Mouse (Mus musculus) brain, embryonic 14.5 days (tissue): Measurements from ENCODE around the gene Pitpnc1. TPM values are rescaled to one million over a fixed set of nuclear protein-coding genes. Genes with fewer than 3 reads are reported as not detected.

Experiments
- DNase-seq: peaks from one replicate; pipeline ENCODE4 v3.0.0-alpha.2; 2011; ENCODE audit warnings: low read depth
- CTCF ChIP-seq: fragments of 200-500 bp; IDR thresholded peaks from 2 replicates; pipeline ENCODE4 v1.5.1; 2012; ENCODE audit warnings: inconsistent platforms, mild to moderate bottlenecking, moderate library complexity, borderline replicate concordance; ENCODE audit not compliant: insufficient read depth, insufficient read length; ENCODE audit errors: extremely low read depth
- POLR2A ChIP-seq: fragments of 200-500 bp; IDR thresholded peaks from 2 replicates; pipeline ENCODE4 v1.6.1; 2012; ENCODE audit warnings: mild to moderate bottlenecking, inconsistent platforms, borderline replicate concordance; ENCODE audit not compliant: poor library complexity, insufficient read depth, insufficient read length, severe bottlenecking; ENCODE audit errors: extremely low read depth
- polyA plus RNA-seq: library from polyadenylated mRNA; depleted of rRNA; stranded (reverse); fragments of >200 nt; gene quantifications from 2 replicates; pipeline ENCODE4 v1.2.3, GENCODE M21; 2012

Pitpnc1 gene
- polyA plus RNA-seq, 1 experiment = 30.2 TPM

DNA sequence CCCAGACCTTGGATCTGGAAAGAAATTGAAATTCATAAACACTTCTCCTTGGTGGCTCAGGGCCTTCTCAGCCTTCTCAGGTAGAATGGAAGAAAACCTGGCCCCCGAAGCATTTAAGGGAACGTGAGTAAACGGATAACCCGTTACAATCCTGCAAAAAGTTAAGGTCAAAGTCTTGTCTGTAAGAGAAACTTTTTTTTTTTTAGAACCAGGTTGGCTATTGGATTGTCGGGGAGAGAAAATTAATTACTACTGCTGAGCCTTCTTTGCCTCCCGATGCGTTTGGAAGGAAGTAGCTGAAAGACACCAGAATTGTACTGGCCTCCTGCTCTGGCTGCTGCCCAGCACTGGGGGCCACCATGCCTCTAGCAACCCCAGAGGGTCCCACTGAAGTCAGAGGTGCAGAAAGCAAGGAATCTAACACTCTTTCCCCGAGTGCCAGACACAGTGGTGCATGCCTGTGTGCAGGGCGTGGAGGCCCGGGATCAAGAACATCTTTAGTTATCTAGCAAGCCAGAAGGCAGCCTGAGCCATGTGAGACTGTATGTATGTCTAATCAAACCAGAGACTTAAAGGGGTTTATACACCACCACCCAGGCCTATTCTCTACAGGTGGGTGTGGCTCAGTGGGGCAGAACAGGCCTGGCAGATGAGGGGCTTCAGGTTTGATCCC is 73.0 kb downstream of the Pitpnc1 start:
- TF ChIP-seq CTCF (no peak), POLR2A (no peak)
- DNase-seq = no peak

- TF ChIP-seq POLR2A (no peak), CTCF (no peak)
- DNase-seq = no peak
Measured at GRCm38 (mm10) chr11:107394245-107394644, 76.3 kb downstream of the Pitpnc1 start.

GRCm38 (mm10) chr11:107393828-107394165 is 76.7 kb downstream of the Pitpnc1 start:
- DNase-seq = no peak
- no peak for TF ChIP-seq POLR2A
- no peak for TF ChIP-seq CTCF

DNA sequence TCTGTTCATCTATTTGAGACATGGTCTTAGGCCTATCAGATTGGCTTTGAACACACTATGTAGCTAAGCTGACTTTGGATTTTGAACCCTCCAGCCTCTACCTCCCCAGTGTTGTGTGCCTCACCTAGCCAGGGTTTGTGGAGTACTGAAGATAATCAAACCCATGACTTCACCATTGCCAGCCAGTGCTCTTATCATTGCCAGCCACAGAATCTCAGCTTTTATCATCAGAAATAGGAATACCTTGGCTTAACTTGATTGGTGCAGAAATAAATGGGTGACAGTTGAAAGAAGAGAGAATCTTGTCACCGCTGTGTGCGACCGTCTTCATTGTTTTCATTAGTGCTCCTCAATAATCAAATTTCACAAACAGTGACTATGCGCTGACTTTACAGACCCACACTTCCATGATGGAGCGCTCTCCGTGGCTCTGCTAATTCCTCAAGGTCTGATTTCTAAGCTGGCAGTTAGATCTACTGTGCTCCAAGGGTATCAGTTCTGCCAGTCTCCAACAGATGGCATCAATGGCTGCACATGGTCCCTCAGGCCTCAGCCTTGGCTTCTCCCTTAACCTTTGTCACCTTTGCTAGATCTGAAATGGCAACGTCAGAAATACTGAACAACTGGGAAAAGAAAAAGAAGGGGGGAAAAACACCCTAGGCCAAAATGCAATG is 77.2 kb downstream of the Pitpnc1 start:
- TF ChIP-seq POLR2A = no peak
- TF ChIP-seq CTCF = no peak
- DNase-seq = no peak

DNA sequence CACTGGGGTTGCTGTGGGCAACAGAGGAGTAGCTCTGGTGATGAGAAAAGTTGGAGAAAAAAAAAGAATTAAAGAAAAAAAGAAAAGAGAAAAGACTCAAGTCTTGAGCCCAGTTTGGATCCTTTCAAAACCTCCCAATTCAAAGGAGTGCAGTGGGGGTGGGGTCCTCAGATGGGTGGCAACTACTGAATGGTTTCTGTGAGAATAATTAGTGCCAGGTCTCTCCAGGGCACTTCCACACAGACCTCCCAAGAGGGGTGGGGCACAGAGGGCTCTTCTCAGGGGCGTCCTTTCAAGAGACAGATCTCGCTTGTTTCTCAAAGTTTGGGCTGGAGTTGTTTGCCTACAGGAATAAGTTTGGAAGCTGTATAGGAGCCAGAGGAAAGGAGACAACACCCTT is 80.0 kb downstream of the Pitpnc1 start:
- no peak for TF ChIP-seq CTCF
- no peak for TF ChIP-seq POLR2A
- DNase-seq = peak; percentile 81

- peak; percentile 85 for DNase-seq
- TF ChIP-seq POLR2A (no peak), CTCF (no peak)
Measured at GRCm38 (mm10) chr11:107390001-107390400, 80.5 kb downstream of the Pitpnc1 start.

DNA sequence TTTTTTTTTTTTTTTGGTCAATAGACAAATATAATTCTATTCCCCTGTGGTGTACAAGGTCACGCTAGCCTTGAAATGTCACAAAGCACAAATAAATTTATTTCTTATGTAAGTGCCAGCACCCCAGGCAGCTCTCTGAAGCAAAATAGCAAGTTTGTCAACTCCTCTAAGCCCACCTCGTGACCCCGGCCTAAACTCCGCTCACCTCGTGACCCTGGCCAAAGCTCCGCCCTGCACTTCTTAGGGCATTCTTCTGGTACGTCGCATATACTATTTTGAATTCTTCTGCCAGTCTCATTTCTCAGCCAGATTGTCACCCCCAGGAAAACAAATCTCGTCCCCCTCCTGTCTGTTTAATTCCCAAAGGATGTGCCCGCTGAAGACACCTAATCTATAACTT is 84.0 kb downstream of the Pitpnc1 start:
- DNase-seq = no peak
- no peak for TF ChIP-seq POLR2A

- no peak for DNase-seq
- TF ChIP-seq CTCF = peak; percentile 37; the same call in 1 of the 2 replicates
- TF ChIP-seq POLR2A = no peak
Measured at GRCm38 (mm10) chr11:107385306-107385705, 85.2 kb downstream of the Pitpnc1 start.

DNA sequence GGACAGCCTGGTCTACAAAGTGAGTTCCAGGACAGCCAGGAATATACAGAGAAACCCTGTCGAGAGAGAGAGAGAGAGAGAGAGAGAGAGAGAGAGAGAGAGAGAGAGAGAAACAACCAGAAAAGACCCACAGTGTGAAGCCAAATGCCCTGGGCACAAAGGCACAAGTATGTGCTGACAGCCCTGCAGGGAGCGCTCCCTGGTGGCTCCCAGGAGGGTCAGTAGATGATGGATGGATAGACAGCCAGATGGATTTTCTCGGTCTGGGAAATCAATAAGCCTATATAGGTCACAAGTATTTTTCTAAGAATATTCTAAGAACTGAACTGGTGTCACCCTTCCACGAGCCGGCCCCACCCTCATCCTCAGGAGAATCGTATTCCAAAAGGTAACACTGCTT is 86.5 kb downstream of the Pitpnc1 start:
- TF ChIP-seq POLR2A (no peak), CTCF (no peak)
- no peak for DNase-seq

DNA sequence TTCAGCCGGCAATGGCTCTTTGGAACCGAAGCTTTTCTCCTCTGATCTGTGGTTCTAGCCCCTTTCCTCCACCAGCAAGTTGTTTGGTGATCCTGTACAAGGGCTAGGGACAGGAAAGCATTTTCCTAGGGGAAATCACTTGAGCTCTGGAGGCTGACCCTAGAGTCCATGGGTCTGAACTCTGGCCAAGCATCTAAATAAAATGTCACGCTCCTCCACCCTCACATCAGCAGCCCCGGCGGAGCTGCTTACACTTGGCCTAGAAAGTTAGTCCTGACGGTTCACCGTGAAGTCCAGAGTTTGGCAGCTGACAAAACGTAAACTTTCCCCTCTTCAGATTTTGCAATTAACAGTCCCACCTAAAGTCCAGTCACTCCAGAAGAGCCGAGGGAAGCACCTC is 90.5 kb downstream of the Pitpnc1 start:
- DNase-seq = no peak
- TF ChIP-seq POLR2A (no peak), CTCF (no peak)

GRCm38 (mm10) chr11:107379089-107379845 is 91.2 kb downstream of the Pitpnc1 start:
- TF ChIP-seq CTCF (peak; percentile 15; the same call in 1 of the 2 replicates), POLR2A (no peak)
- DNase-seq = peak; percentile 68
